Mouse (Mus musculus) macrophage (primary cell): Measurements from ENCODE around the gene Zbtb16. TPM values are rescaled to one million over a fixed set of nuclear protein-coding genes. Genes with fewer than 3 reads are reported as not detected.

Experiments used
- H3K27ac ChIP-seq: fragments of 350-480 bp; formaldehyde crosslinking; 2 replicates; pipeline ENCODE4 v1.9.0; 2021
- H3K36me3 ChIP-seq: fragments of 350-480 bp; formaldehyde crosslinking; 2 replicates; pipeline ENCODE4 v1.9.0; 2021; ENCODE audit errors: inconsistent target
- H3K4me3 ChIP-seq: fragments of 350-480 bp; formaldehyde crosslinking; 2 replicates; pipeline ENCODE4 v1.9.0; 2021; ENCODE audit errors: inconsistent target
- H3K79me2 ChIP-seq: fragments of 350-480 bp; formaldehyde crosslinking; 2 replicates; pipeline ENCODE4 v1.9.0; 2021; ENCODE audit errors: inconsistent target
- WGBS: methylation state at CpG from one replicate; pipeline ENCODE4 v1.1.7; 2026; ENCODE audit warnings: inconsistent platforms; ENCODE audit not compliant: missing documents; 5-methylcytosine and 5-hydroxymethylcytosine counted together
- polyA plus RNA-seq: library from polyadenylated mRNA; stranded (reverse); fragments of 250-400 nt; gene quantifications from 3 replicates; pipeline ENCODE4 v1.2.4, GENCODE M21; 2018; ENCODE audit warnings: inconsistent platforms

The Zbtb16 gene
- polyA plus RNA-seq, 1 experiment from 2014 or later: 0.62 TPM

DNA sequence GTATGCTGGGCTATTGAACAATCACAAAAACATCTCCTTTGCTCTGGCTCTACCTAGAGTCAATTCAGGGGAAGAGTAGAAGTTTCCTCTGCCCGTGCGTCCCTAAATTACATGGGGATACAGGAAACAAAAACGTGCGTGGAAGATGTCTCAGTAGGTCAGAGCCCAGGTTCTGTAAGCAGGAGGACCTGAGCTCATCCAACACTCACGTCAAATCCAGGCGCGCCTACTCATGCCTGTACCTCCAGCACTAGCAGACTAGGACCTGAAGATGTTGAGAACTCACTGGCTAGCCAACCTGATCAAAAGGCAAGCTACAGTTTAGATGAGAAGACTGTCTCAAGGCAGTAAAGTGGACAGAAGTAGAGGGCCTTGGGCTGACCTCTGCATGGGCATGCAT, 198.9 kb downstream of the Zbtb16 start:
- Histone ChIP-seq H3K4me3 (no peak overlapping the region), H3K36me3 (no peaks in the 10 kb centered on the region), H3K79me2 (no peaks in the 10 kb centered on the region), H3K27ac (no peak overlapping the region)
- WGBS: 83% methylated on average over 7 of the region's 7 CpGs

DNA sequence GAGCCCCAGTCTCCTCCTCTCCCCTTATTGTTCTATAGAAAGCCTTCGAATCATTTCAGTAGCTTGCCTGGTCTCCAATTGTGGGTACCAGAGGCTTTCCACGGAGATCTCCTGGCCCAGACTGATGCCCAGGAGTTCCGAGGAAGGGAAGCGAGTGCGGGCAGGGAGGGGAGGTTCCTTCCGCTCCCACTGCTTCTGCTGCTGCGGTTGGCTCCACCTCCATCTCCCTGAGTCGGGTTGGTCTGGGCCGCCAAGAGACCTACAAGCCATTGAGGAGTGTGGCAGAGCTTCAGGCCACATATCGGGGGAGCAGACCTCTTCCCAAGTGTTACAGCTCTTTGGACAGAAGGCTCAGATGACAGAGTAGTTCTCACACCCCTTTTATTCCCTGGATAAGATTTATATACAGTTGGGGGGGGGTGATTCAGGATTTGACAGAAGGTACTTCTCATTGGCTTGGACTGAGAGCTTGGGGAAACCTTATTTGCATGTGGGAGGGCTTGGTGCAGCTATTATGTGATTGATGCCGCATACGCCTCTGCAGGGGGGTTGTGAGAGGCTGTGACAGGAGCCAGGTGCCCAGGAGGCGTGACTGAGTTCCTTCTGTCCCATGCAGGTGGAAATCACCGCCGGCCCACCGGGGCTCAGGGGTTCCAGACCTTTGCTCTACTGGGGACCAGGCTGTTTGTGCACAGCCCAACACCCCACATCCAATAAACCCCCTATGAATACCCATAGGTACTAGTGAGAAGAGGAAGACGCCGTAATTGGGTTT, 200.3 kb downstream of the Zbtb16 start:
- Histone ChIP-seq H3K27ac (no peak overlapping the region), H3K79me2 (no peaks in the 10 kb centered on the region), H3K4me3 (no peak overlapping the region), H3K36me3 (no peaks in the 10 kb centered on the region)
- 40% methylated on average over 18 of the region's 18 CpGs for WGBS

DNA sequence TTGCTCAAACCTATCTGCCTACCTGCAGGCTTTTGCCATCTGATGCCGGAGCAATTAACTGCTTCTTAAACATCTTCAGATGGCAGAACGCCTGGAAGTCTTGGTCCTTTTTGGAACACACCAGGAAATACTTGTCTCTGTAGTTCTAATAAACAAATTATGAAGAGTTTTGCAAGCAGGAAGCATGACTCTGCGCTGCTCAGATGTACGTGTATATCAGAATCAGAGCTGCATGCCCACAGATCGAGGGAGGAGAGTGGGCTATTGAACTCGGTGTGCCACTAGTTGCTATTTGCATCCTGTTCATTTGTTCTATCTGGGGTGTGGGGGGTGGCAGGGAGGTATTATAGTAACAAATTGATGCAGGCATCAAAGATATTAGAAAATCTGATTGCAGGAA, 202.9 kb downstream of the Zbtb16 start:
- Histone ChIP-seq H3K4me3 (no peak overlapping the region), H3K79me2 (no peaks in the 10 kb centered on the region), H3K27ac (no peak overlapping the region), H3K36me3 (no peaks in the 10 kb centered on the region)
- WGBS: 66% methylated on average over 6 of the region's 6 CpGs

DNA sequence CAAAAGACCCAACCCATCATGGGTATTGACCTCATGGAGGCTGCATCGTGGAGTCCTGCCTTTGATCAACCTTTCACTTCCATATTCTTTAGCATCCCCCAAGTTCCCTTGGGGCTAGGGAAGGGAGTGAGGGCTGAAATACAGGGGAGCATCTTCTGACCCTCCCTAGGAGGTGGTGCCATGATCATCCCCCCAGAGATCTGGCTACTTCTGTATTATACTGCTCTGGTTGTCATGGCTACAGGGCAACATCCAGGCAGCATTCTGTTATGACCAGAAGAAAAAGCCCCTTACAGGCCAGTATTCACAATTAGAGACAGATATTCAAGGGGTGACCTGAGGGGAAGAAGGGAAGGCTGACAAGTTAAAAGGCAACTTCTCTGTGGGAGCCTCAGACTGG, 216.8 kb downstream of the Zbtb16 start:
- Histone ChIP-seq H3K79me2 (no peaks in the 10 kb centered on the region), H3K27ac (no peak overlapping the region), H3K4me3 (no peak overlapping the region), H3K36me3 (no peaks in the 10 kb centered on the region)
- 83% methylated on average over 1 of the region's 1 CpGs for WGBS

DNA sequence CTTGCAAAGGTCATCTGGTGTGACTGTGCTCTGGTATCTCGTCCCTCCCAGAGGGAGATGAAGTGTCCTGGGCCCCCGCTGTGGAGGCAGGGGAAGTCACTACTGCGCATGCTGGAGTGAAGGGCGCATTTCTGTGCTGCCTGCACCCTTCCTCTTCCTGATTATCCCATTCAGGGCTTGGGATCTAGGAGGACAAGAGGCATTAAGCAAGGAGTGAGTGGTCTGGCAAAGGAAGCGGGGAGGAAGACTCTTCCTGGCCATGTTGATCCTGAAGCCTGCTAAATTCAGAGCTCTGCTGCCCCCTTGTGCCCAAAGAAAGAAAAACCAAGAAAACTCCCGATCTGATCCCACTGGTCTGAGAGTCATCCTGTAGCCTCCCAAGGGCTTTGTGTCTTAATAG, 217.4 kb downstream of the Zbtb16 start:
- H3K4me3 ChIP-seq: no peak overlapping the region
- H3K79me2 ChIP-seq: no peaks in the 10 kb centered on the region
- WGBS: 43% methylated on average over 6 of the region's 6 CpGs
- H3K36me3 ChIP-seq: no peaks in the 10 kb centered on the region
- H3K27ac ChIP-seq: no peak overlapping the region

DNA sequence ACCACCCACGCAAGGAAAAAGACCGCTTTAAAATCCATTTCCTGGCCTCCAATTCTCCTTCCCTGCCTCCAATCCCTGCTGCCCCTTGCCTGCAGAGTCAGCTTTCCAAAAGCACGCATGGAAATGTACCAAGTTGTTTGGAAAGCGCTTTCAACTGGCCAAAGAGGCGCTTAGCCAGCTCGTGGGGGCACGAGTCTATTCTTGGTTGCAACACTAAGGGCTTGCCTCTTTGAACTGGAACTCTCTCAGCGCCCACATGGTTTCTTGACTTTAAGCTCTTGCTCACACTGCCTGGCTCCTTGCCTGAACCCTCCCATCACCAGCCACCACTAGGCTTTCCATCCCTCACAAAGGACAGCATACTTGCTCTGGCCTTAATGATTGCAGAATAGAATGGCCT, 217.9 kb downstream of the Zbtb16 start:
- Histone ChIP-seq H3K79me2 (no peaks in the 10 kb centered on the region), H3K36me3 (no peaks in the 10 kb centered on the region), H3K27ac (no peak overlapping the region), H3K4me3 (no peak overlapping the region)
- 73% methylated on average over 8 of the region's 8 CpGs for WGBS

DNA sequence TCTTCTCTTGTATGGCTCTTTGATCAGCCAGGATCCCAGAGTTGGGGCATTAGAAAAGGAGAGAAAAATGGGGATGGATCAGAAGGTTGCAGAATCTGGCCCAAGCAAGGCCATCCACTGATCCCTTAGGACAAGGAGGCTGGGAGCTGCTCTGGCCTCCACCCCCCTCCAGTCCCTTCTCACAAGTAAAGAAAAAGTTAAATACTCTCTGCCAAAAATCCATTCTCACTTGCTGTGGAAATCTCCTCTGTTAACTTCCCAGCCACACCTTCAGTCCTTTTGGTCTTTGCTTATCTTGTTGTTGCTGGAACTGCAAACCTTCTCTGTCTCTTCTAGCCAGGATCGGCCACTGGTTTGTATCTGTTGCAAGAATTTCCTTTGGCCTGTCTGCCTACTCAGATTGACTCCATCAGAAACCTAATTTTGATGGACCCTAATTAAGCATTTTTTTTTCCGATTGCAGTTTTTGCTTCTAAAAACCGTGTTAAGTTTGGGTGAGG, 218.5 kb downstream of the Zbtb16 start:
- Histone ChIP-seq H3K36me3 (no peaks in the 10 kb centered on the region), H3K79me2 (no peaks in the 10 kb centered on the region), H3K4me3 (no peak overlapping the region), H3K27ac (no peak overlapping the region)
- 90% methylated on average over 3 of the region's 3 CpGs for WGBS

DNA sequence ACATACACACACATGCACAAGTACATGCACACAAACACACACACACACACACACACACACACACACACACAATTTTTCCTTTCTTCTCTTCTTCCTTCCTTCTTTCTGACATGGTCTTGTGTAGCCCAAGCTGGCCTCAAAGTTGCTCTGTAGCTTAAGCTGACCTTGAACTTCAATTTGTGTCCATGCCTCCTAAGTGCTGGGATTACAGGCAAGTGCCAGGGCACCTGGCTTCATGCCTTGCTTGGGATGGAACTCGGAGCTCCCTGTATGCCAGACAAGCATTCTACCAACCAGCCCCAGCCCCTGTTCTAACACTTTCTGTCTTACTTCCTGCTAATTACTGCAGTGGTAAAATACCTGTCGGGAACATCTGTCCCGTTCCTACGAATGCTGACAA, 222.8 kb downstream of the Zbtb16 start:
- H3K79me2 ChIP-seq: no peaks in the 10 kb centered on the region
- WGBS: 82% methylated on average over 4 of the region's 4 CpGs
- no peak overlapping the region for H3K27ac ChIP-seq
- H3K4me3 ChIP-seq: no peak overlapping the region
- H3K36me3 ChIP-seq: no peaks in the 10 kb centered on the region

DNA sequence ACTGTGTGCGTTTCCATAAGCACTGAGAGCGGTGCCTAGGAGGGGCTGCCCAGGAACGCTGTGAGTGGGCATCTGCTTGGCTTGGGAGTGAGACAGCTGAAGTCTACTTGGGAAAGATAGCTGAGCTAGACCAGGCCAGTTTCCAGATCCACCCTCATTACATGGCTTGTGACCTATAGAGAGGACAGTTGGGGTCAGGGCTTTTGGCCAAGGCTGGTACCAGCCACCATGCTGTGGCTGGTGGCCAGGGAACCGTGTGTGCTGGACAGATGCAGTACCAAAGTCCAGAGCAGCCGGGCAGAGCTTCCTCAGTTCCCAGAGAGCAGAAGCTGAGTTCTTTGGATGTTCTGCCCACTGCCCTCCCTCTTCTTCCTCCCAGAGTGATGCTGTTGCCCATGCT, 223.5 kb downstream of the Zbtb16 start:
- Histone ChIP-seq H3K4me3 (no peak overlapping the region), H3K79me2 (no peaks in the 10 kb centered on the region), H3K27ac (no peak overlapping the region), H3K36me3 (no peaks in the 10 kb centered on the region)
- WGBS: 87% methylated on average over 5 of the region's 5 CpGs

DNA sequence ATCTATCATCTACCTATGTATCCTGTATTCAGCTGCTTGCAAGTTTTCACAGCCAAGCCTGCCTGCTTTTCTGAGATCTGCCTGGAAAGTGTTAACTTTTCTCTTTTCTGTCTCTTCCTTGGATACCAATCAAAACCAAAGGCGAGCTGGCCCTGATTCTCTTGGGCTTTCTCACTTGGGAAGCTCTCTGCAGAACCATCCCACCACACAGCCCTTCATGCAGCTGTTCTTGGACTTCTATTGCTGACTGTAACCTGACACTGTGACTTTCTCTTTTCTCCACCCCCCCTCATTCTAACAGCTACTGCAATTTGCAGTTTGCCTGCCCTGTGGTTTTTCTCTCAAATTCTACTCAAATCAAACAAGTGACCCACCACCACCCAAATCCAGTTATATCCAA, 225.0 kb downstream of the Zbtb16 start:
- WGBS: 54% methylated on average over 1 of the region's 1 CpGs

DNA sequence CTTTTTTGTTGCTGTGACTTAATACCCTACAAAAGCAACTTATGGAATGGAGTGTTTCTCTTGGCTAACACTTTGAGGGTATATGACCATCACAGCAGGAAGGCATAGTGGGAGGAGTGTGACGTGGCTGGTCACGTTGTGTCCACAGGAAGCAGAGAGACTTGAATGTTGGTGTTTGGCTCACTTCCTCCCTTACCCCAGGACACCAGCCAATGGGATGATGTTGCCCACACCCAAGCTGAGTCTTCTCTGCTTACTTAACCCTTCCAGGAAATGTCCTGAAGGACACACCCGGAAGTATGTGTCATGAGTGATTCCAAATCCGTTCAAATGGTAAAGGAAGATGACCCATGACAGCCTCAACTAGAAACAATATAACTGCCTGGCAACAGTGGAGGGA, 226.3 kb downstream of the Zbtb16 start:
- whole genome bisulfite sequencing: 27% methylated on average over 4 of the region's 4 CpGs
- Histone ChIP-seq H3K36me3 (no peaks in the 10 kb centered on the region), H3K79me2 (no peaks in the 10 kb centered on the region), H3K4me3 (no peak overlapping the region), H3K27ac (no peak overlapping the region)

More for the DNA sequence above, 225.0 kb downstream of the Zbtb16 start:
- no peak overlapping the region for H3K27ac ChIP-seq
- H3K4me3 ChIP-seq: no peak overlapping the region
- H3K36me3 ChIP-seq: no peaks in the 10 kb centered on the region
- H3K79me2 ChIP-seq: no peaks in the 10 kb centered on the region

DNA sequence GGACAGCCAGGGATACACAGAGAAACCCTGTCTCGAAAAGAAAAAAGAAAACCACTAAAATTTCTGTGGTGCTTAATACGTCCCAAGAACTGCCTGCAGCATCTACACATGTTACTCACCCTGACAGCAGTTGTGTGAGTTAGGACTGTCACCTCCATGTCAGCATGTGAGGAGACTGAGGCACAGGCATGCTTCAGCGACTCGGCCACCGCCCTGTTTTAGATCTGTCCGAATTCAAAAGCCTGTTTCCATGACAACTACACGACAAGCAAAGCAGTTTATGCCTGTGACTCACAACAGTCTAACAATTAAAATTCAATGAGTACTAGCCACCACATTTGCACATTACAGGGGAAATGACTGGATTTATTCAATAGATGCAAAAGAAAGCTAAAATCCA, 228.6 kb downstream of the Zbtb16 start:
- Histone ChIP-seq H3K4me3 (no peak overlapping the region), H3K36me3 (no peaks in the 10 kb centered on the region), H3K27ac (no peak overlapping the region), H3K79me2 (no peaks in the 10 kb centered on the region)
- 88% methylated on average over 7 of the region's 7 CpGs for WGBS

DNA sequence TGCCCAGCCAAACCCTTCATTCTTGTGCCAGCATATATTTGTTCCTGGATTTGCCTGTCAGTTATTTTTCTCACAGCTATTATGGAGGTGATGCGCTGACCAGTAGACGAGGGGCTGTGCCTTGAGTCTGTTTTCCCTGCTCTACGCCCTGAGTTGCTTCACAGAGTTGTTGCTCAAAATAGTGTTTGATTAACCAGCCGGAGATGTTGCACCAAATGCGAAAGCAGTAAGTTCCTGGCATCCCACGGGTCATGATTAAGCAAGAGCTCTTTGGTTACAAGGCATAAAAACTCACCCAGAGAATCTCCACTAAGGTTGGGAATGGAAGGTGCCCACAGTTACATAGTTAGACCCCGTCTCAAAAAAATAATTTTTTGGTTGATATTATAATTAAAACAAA, 229.9 kb downstream of the Zbtb16 start:
- H3K4me3 ChIP-seq: no peak overlapping the region
- no peaks in the 10 kb centered on the region for H3K36me3 ChIP-seq
- no peak overlapping the region for H3K27ac ChIP-seq
- no peaks in the 10 kb centered on the region for H3K79me2 ChIP-seq
- WGBS: 34% methylated on average over 7 of the region's 7 CpGs

DNA sequence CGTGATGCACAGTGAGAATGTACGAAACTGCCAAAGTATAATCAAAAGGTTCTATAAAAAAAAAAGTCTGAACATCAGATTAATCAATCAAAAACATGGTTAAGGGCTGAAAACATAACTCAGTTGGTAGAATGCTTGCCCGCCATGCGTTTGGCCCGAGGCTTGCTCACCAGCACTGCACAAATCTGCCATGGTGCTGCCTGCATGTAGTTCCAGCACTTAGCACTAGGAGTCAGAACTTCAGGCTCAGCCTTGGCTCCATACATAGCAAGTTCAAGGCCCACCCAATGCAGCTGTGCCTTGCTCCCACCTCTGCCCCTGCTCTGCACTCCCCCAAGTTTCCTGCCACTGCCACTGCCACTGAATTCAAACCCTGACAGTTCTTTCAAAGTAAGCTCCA, 230.3 kb downstream of the Zbtb16 start:
- H3K36me3 ChIP-seq: no peaks in the 10 kb centered on the region
- H3K27ac ChIP-seq: no peak overlapping the region
- no peaks in the 10 kb centered on the region for H3K79me2 ChIP-seq
- H3K4me3 ChIP-seq: no peak overlapping the region
- 97% methylated on average over 5 of the region's 5 CpGs for WGBS

DNA sequence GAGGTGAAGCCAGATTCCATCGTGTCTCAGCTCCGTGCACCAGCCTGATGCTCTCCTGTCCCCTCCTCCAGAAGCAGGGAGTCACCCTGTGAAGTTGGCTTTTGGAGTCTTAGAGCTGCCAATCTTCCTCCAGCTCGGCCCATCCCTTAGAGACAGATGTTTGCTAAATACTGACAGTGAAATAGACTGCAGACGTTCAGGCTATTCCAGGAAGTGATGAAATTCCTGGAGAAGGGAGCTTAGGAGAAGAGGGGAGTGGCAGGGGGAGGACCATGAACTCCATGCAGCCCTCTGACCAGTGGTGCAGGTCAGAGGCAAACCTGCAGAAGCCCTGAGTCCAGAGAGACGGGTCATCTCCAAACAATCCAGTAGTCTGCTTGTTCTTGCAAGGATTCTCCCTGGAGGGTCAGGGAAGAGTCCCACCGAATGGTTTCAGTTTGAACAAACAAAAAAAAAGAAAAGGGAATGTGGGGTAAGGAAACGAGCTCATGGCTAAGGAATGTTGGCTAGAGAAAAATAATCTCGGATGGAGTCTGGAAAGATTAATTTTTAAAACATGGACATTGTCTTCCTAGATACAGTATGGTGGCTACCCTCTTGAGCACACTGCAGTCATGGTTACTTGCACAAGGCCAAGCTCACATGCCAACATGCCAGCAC, 231.0 kb downstream of the Zbtb16 start, which contains the start of gene Nnmt:
Nnmt (minus strand) TSS at position 215 of the 660 bp plus-strand sequence.
- H3K27ac ChIP-seq: no peak within 1 kb of the TSS
- H3K4me3 ChIP-seq: no peak within 1 kb of the TSS
- no peaks in the 10 kb centered on the region for H3K36me3 ChIP-seq
- 78% methylated on average over 8 of the region's 8 CpGs for WGBS
- no peaks in the 10 kb centered on the region for H3K79me2 ChIP-seq
